Mouse (Mus musculus): ENCODE measurements around the gene Fgfr2. TPM values are rescaled to one million over a fixed set of nuclear protein-coding genes. Genes with fewer than 3 reads are reported as not detected.

The Fgfr2 gene
- total RNA-seq, 2 experiments from 2014 or later, result 27.3 to 32.7 TPM

Small RNA genes lying within 50 kb of the gene (microRNA-seq; reads per million reads assigned to microRNA genes)
- gene Mir7061, result 1.3 to 2.7 reads per million in 2 experiments

Other genes starting within 250 kb of the Fgfr2 start
- gene Zranb1, start 192.2 kb downstream of the Fgfr2 start, total RNA-seq (2021), result 10 to 100 TPM; 34.7 to 34.9 TPM
- 10 to 100 TPM; 26.0 to 26.2 TPM for gene Ctbp2, start 1.0 kb upstream of the Fgfr2 start, total RNA-seq (2021)